Mouse (Mus musculus) lung, postnatal 0 days (tissue): Measurements from ENCODE around the gene Tmem88b.

ENCODE experiments used
- CTCF ChIP-seq: IDR thresholded peaks from 2 replicates; pipeline ENCODE4 v1.5.1; 2016; ENCODE audit warnings: antibody characterized with exemption, mild to moderate bottlenecking
- EP300 ChIP-seq: IDR thresholded peaks from 2 replicates; pipeline ENCODE4 v1.6.1; 2016; ENCODE audit warnings: antibody characterized with exemption, mild to moderate bottlenecking, control low read depth

- TF ChIP-seq CTCF (no peak; the same call in 1 of the 2 replicates), EP300 (no peak)
These were observed 50.5 kb downstream of the Tmem88b start for GRCm38 (mm10) chr4:155734951-155735702.
